Mouse (Mus musculus): ENCODE data around the gene Psrc1.

DNA sequence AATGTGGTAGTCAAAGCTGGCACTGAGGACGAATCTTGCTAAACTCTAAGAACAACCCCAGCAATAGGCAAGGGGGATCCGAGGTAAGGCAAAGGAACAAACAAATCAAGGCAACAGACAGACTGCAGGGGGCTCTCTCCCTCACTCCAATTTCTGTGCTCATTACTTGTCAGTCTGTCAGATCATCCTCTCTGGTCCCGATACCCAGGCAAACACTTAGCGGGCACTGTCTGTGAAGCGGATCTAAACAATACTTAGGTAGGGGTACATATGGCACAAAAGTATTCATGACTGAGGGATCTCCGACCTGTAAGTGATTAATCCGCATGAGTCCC, 52.7 kb downstream of the Psrc1 start:
- TF ChIP-seq EP300 (IDR thresholded peaks at IDR 0.05; ENCODE audit: low read length) = no peak
- no peak for TF ChIP-seq ZC3H11A (IDR thresholded peaks at IDR 0.05; ENCODE audit: low read depth, low read length)
- TF ChIP-seq RAD21 (IDR thresholded peaks at IDR 0.05; ENCODE audit: low read depth, low read length) = no peak; the same call in none of the 2 replicates
- TF ChIP-seq CTCF (conservative IDR thresholded peaks at IDR 0.05 in 1 of 2, IDR thresholded peaks at IDR 0.05 in 1 of 2; ENCODE audit: low read depth in 2 of 2, low read length in 2 of 2) = peak in 1 of 2 experiments; percentile 60; a peak in 2 of 4 replicates
- TF ChIP-seq POLR2A (IDR thresholded peaks at IDR 0.05; ENCODE audit: low read depth, low read length) = no peak
- no peak for TF ChIP-seq POLR2AphosphoS2 (IDR thresholded peaks at IDR 0.05; ENCODE audit: low read depth, low read length)
- TF ChIP-seq CHD1 (IDR thresholded peaks at IDR 0.05; ENCODE audit: low read depth, low read length) = no peak
- no peak for TF ChIP-seq E2F4 (IDR thresholded peaks at IDR 0.05; ENCODE audit: insufficient replicate concordance, low read depth, low read length)
- TF ChIP-seq NELFE (IDR thresholded peaks at IDR 0.05; ENCODE audit: low read depth, low read length) = no peak
- no peak for TF ChIP-seq JUND (conservative IDR thresholded peaks at IDR 0.05; ENCODE audit: low read depth, low read length)
- TF ChIP-seq USF1 (IDR thresholded peaks at IDR 0.05; ENCODE audit: low read depth, low read length) = no peak
- TF ChIP-seq TCF12 (IDR thresholded peaks at IDR 0.05; ENCODE audit: low read depth, low read length) = no peak
- TF ChIP-seq PAX5 (IDR thresholded peaks at IDR 0.05; ENCODE audit: low read length) = no peak
- no peak for TF ChIP-seq ZNF384 (IDR thresholded peaks at IDR 0.05; ENCODE audit: low read depth, low read length)
